Mouse (Mus musculus) c-Kit-positive CD71-negative TER-119-negative erythroid progenitor cells, embryonic 14.5 days (primary cell): ENCODE measurements around the gene Spop.

Experiments used
- DNase-seq: peaks from one replicate; pipeline ENCODE4 v3.0.0-alpha.2; 2013; ENCODE audit warnings: low read depth

The Spop gene

DNA sequence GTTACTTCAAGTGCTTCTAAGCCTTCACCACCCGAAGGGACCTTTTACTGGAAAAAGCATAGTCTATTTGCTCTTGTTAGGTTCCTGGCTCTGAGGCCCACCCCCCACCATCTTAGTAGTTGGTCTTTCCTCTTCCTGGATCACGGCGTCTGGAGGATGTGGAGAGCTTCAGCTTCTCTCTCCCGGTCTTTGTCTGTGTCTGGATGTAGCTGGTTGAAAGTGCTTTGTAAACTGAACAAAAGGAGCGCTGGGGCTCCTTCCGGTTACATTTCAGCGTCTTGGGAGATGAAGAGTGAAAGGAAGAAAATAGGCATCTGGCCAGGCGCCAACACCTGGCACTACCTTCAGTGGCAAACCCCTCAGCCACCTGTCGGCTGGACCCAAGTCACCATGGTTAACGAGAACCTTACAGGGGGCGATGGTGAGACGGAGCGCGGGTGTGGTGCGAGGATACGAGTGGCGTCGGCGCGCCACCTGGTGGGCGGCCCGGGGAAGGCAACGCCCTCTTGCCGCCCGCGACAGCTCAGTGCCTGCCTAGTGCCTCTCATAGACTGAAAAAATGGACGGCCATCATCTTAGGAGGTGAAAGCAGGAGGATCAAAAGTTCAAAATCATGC is 106.7 kb downstream of the Spop start:
- peak; percentile 74 for DNase-seq

DNA sequence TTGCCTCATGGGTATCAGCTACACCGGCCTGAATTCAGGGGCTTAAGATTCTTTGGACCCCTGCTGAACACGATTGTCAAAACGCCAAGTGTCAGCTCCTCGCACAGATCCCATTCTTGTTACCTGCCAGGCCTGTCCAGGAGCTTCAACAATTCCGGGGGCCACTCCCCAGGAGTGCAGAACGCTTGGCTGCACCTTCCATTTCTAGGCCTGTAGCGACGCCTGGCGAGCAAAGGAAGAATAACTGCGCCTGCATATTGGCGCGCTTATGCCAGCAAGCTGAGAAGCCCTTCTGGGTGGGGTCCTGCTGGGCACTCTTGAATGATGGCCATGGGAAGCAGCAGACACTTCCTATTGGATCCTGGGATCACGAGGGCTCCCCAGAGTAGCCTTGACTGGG is 107.7 kb downstream of the Spop start:
- DNase-seq = peak; percentile 62

DNA sequence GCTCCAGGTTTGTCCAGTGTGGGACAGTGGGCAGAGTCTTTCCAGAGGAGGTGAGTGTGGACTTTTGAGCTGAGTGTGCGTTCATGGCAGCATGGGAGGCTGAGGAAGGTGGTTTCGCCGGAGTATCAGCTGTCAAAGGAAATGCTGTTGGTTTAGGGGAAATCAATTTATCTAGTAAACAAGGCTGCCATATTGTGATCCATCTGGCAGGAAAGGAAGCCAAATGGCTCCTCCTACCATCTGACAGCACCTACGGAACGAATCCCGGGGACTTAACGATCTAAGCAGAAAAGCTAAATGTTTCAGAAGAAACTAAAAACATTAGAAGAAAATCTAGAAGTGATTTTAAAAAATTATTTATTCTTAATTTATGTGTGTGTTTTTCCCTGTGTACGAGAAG is 113.4 kb downstream of the Spop start:
- no peak for DNase-seq

DNA sequence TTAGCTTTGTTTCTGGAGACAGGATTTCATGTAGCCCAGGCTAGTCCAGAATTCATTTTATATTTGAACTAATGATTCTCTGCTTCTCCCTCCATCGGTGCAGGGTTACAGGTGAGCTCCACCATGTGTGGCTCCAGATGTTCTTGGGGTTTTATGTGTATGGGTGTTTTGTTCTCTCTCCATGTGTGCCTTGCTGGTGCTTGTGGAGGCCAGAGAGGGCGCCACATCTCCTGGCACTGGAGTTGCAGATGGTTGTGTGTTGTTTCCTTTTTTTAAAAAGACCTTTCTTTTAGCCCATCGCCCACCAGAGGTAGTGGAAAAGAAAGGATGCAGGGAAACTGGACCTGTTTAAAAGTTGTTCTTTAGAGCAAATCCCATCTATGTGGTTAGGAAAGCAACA is 114.4 kb downstream of the Spop start:
- no peak for DNase-seq

DNA sequence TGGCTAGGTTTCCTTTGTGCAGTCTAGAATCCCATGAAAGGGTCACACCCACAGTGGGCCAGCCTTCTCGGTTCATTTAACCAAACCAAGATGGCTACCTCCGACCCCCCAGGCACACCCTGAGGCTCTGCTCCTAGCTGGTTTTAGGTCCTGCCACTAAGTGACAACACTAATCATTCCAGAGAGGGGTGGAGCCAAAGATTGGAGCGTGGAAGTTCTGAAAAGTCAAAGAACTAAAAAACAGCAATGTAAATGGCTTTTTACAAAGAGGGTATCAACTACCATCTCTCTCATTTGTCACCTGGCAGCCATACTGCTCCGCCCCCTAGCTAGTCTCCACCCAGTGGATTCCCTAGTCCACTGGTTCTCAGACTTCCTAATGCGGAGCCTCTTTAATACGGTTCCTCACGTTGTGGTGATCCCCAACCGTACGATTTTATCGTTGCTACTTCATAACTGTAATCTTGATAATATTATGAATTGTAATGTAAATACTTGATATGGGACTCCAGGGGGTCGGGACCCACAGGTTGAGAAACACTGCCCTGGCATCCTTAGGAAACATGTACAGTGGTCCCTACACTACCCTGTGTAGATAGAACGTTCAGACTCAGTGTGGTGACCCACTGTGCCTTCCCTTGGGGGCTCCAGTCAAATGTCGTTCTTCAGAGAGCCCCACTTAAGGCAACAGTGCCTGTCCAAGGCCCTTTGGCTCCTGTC is 118.6 kb downstream of the Spop start:
- no peak for DNase-seq

DNA sequence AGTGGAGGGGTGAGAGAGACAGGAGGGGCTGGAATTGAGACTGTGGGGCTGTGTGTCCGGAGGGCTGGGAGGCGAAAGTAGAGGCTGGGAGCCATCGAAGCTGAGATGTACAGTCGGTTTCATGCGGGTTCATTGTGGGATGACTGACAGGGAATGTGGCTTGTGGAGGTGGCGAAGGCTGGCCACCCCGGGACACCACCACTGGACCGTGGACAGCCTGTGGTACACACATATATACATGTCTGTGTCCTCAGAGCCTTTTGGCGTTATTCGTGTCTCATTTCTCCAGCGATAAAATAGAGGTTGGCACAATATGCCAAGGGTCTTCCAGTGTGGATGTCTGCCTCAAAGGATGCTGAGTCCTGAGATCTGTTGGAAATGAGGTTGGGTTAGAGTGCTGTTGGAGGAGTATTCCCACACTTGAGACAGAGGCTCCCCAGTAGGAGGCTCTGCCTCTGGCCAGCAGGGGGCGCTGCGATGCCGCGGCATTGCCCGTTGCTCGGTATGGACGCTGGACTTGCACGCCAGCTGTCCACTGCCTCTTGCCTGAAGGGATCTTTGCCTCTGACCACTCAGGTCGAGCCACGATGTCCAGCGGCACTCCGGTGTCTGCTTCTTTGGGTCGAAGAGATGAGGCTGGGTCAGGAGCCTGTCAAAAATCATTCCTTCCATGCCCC is 119.7 kb downstream of the Spop start:
- peak; percentile 59 for DNase-seq

DNA sequence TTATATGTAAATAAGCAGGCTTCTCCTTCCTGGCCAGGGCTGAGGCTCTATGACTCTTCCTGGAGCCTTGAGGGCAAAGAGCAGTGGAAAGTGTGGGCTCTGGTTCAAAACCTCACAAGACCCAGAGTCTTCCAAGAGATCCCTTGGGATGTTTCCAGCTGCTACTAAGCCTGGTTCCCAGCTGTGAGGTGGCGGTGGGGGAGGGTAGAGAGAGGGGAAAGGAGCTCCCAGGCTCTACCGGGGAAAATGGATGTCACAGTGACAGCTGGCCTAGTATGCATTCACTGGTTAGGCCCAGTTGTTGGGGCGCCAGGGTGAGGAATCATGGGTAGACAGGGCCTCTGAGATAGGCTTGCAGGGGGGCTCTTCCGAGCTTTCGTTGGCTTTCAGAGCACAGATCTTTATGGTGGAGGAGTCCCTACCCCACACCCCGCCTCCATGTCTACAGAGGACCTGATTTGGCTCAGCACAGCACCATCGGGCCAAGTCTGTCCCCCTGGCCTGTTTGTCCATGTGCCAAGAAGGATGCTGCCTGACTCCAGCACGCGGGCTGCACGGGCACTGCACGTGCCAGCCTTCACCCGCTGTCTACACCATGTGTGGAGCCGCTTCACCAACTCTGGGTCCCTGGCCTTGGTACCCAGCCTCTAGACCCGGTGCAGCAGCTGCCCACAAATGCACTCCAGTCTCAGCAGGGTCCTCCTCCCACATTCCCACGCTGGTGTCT is 124.7 kb downstream of the Spop start:
- no peak for DNase-seq

DNA sequence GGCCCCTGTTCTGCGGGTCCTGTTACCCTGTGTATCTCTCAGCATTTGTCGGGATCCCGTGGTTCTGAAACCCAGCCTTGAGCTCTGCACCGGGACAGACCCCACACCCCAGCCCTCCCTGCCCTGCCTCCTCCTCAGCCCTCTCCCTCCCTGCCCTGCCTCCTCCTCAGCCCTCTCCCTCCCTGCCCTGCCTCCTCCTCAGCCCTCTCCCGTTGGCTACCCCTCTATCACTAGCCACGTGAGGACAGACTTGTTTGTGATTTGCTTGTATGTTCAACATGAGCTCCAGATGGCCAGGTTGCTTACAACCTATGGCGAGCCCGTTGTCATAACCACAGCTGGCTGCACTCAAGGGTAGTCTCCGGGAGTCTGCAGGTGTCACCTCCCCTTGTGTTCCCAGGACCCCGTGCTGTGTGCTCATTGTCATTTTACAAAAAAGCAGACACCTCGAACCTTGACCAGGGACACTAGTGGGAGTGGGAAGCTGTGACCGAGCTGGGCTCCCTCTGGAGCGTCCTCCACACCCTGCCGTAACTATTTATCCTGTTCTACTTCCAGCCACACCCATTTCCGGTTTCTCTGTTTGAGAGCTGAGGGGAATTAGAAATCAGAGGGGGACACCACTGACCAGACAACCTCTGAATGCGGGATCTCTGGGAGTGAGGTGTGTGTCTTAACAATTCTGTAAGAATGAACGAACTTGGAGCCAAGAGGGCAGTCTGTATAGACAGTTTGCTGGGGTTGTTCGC is 126.9 kb downstream of the Spop start:
- no peak for DNase-seq
